Mouse (Mus musculus) midbrain, embryonic 11.5 days (tissue): ENCODE data around the gene Sympk. TPM values are rescaled to one million over a fixed set of nuclear protein-coding genes. Genes with fewer than 3 reads are reported as not detected.
"Not testable (repeated sequence)": the region's sequence is repeated elsewhere in the genome, so short reads cannot be mapped to it uniquely, and the experiment has no call there.

Experiments used
- ATAC-seq: fragments of 200-750 bp; cut with Nextera tagmentation; 2 replicates; pipeline ENCODE4 v1.8.0; 2017; ENCODE audit warnings: moderate TSS enrichment, moderate library complexity; ENCODE audit not compliant: low FRiP score
- DNase-seq: peaks from one replicate; pipeline ENCODE4 v3.0.0; 2015; ENCODE audit warnings: low spot score; ENCODE audit errors: missing footprints
- H3K27ac ChIP-seq: fragments of 300-500 bp; sonication (generic); 2 replicates; pipeline ENCODE4 v1.5.1; 2014; ENCODE audit warnings: low read depth, low read length
- H3K27me3 ChIP-seq: fragments of 300-500 bp; sonication (generic); 2 replicates; pipeline ENCODE4 v1.6.1; 2014; ENCODE audit warnings: mild to moderate bottlenecking, low read length, moderate library complexity, mixed read lengths; ENCODE audit not compliant: control insufficient read depth, insufficient read depth
- H3K36me3 ChIP-seq: fragments of 300-500 bp; sonication (generic); 2 replicates; pipeline ENCODE4 v1.6.1; 2014; ENCODE audit warnings: mild to moderate bottlenecking, low read length, moderate library complexity, mixed read lengths; ENCODE audit not compliant: control insufficient read depth, insufficient read depth
- H3K4me1 ChIP-seq: fragments of 300-500 bp; sonication (generic); 2 replicates; pipeline ENCODE4 v1.6.1; 2014; ENCODE audit warnings: low read length; ENCODE audit not compliant: control insufficient read depth, insufficient read depth
- H3K4me2 ChIP-seq: fragments of 300-500 bp; sonication (generic); 2 replicates; pipeline ENCODE4 v1.6.1; 2014; ENCODE audit warnings: mild to moderate bottlenecking, moderate library complexity
- H3K4me3 ChIP-seq: fragments of 300-500 bp; sonication (generic); 2 replicates; pipeline ENCODE4 v1.5.1; 2014; ENCODE audit warnings: low read depth, low read length
- H3K9ac ChIP-seq: fragments of 300-500 bp; sonication (generic); 2 replicates; pipeline ENCODE4 v1.6.1; 2014; ENCODE audit warnings: low read length
- H3K9me3 ChIP-seq: fragments of 300-500 bp; sonication (generic); 2 replicates; pipeline ENCODE4 v1.6.1; 2016; ENCODE audit warnings: low read length; ENCODE audit not compliant: control insufficient read depth
- WGBS: fragments of 180-500 bp; shearing (Covaris S2); extraction: QIAGEN DNeasy Blood & Tissue Kit; methylation state at CpG from one replicate; pipeline ENCODE4 v1.1.7; 2014; 5-methylcytosine and 5-hydroxymethylcytosine counted together
- polyA plus RNA-seq: library from polyadenylated mRNA; unstranded; fragments of >200 nt; fragmentation: Nextera tagmentation; extraction: Ambion mirVana; gene quantifications from 2 replicates; pipeline ENCODE4 v1.2.1, GENCODE M21; 2014

Sympk gene
- polyA plus RNA-seq, 1 experiment from 2014 or later = 33.3 TPM

- H3K4me2 ChIP-seq, H3K4me3 ChIP-seq, H3K27ac ChIP-seq, ATAC-seq, H3K9me3 ChIP-seq, H3K4me1 ChIP-seq, H3K36me3 ChIP-seq, H3K9ac ChIP-seq, DNase-seq: not testable (repeated sequence)
- H3K27me3 ChIP-seq = peaks cover 11% of the 10 kb centered on the region
- WGBS = 57% methylated on average over 3 of the region's 3 CpGs
These were observed 46.8 kb downstream of the Sympk start for GRCm38 (mm10) chr7:19071024-19071423.

DNA sequence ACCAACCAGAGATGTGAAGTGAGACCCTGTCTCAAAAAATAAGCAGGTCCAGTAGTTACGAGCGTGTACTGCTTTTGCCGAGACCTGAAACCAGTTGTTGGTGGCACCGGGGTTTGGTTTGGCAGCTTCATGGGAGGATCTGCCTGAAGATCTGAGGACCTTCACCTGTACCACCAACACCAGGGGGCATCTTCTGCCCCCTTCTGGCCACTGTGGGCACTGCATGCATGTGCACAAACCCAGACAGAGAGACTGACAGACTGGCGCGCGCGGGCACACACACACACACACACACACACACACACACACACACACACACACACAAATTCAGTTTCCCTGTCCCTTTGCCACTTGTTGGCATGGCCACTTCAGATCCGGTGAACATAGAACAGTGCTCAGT, 49.3 kb downstream of the Sympk start:
- no peaks in the 10 kb centered on the region for H3K27me3 ChIP-seq
- peaks cover 3% of the 10 kb centered on the region; the same call in 1 of the 2 replicates for H3K36me3 ChIP-seq
- DNase-seq = no peak
- ATAC-seq = no peak
- H3K4me2 ChIP-seq = no peak overlapping the region
- H3K4me1 ChIP-seq = peaks cover 13% of the 10 kb centered on the region
- no peak overlapping the region for H3K4me3 ChIP-seq
- WGBS = 81% methylated on average over 9 of the region's 9 CpGs
- no peaks in the 10 kb centered on the region for H3K9me3 ChIP-seq
- no peak overlapping the region for H3K9ac ChIP-seq
- no peak overlapping the region for H3K27ac ChIP-seq

DNA sequence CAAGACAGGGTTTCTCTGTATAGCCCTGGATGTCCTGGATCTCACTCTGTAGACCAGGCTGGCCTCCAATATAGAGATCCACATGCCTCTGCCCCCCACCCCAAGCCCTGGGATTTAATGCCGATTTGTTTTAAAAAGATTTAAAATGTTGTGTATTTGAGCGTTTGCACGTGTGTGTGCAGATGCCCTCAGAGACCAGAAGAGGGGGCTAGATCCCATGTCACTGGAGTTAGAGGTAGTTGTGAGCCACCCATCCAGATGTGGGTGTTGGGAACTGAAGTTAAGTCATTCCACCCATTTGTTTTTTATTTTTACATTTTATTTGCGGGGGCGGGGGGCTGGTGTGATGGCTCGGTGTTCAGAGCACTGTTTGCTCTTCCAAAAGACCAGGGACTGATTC, 50.3 kb downstream of the Sympk start:
- H3K36me3 ChIP-seq = peaks cover 8% of the 10 kb centered on the region; the same call in 1 of the 2 replicates
- no peaks in the 10 kb centered on the region for H3K9me3 ChIP-seq
- H3K27ac ChIP-seq = no peak overlapping the region
- no peak overlapping the region for H3K9ac ChIP-seq
- no peak overlapping the region for H3K4me2 ChIP-seq
- H3K4me1 ChIP-seq = peaks cover 13% of the 10 kb centered on the region
- H3K4me3 ChIP-seq = no peak overlapping the region
- no peaks in the 10 kb centered on the region for H3K27me3 ChIP-seq
- WGBS = 90% methylated on average over 6 of the region's 6 CpGs
- DNase-seq (no peak), ATAC-seq (no peak)

DNA sequence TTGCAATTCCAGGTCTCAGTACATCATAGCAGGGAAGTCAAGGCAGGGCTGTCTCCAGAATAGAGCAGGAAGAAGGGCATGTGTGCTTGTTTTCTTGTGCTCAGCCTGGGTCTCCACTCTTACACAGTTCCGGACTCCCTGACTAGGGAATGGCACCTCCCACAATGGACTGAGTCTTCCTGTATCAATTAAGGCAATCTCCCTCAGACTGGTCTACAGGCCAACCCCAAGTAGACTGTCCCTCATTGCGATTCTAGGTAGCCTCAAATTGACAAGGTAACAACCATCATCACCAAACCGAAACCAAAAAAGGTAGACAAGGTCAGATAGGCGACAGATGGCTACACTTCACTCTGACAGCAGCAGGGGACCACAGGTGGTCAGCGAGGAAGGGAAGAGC, 51.1 kb downstream of the Sympk start:
- 60% methylated on average over 5 of the region's 5 CpGs for WGBS
- peaks cover 13% of the 10 kb centered on the region for H3K4me1 ChIP-seq
- DNase-seq (no peak), ATAC-seq (no peak)
- no peaks in the 10 kb centered on the region for H3K27me3 ChIP-seq
- no peak overlapping the region for H3K9ac ChIP-seq
- H3K4me3 ChIP-seq = peak overlapping the region; percentile 20
- peaks cover 13% of the 10 kb centered on the region for H3K36me3 ChIP-seq
- H3K27ac ChIP-seq = no peak overlapping the region
- H3K9me3 ChIP-seq = no peaks in the 10 kb centered on the region
- peak overlapping the region; percentile 54 for H3K4me2 ChIP-seq

DNA sequence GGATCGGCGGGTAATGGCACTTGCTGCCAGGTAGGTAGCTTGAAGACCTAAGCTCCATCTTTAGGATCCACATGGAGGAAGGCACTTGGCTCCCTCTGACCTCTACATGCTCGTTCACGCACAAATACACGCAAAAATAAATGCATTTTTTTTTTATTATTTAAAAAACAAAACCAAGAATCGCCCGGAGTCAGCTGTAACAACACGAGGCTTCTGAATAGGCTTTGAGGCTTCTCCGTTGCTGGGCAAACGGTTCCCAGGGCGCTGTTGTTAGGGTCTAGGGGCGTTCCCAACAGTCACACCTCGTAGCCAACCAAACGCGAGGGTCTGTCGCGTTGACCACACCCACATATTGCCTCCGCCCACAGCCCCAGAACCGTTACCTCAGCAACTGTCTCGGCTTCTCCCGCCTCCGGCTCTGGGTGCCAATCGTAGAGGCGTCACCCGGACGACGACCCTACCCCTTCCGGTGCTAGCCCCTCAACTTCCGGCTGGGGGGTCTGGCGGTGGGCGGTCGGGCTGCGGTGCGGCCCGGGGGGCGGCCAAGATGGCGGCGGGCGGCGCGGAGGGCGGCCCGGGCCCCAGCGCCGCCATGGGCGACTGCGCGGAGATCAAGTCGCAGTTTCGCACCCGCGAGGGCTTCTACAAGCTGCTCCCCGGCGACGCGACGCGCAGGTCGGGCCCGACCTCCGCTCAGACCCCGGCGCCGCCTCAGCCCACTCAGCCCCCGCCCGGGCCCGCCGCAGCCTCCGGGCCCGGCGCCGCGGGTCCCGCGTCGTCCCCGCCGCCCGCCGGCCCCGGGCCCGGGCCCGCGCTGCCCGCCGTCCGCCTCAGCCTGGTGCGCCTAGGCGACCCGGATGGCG, 51.8 kb downstream of the Sympk start, which contains the start of gene Dmwd:
TSS of gene Dmwd (plus strand) at position 505 of the 863 bp plus-strand sequence.
- no peaks in the 10 kb centered on the region for H3K27me3 ChIP-seq
- peak; percentile 99 for ATAC-seq
- peak within 1 kb of the TSS; percentile 32; the same call in 1 of the 2 replicates for H3K27ac ChIP-seq
- peak; percentile 100 for DNase-seq
- peak within 1 kb of the TSS; percentile 96 for H3K9ac ChIP-seq
- 1% methylated on average over 75 of the region's 91 CpGs for WGBS
- H3K4me1 ChIP-seq = peaks cover 13% of the 10 kb centered on the region
- H3K36me3 ChIP-seq = peaks cover 20% of the 10 kb centered on the region
- H3K9me3 ChIP-seq = no peaks in the 10 kb centered on the region
- peak within 1 kb of the TSS; percentile 62 for H3K4me2 ChIP-seq
- peak within 1 kb of the TSS; percentile 94 for H3K4me3 ChIP-seq

DNA sequence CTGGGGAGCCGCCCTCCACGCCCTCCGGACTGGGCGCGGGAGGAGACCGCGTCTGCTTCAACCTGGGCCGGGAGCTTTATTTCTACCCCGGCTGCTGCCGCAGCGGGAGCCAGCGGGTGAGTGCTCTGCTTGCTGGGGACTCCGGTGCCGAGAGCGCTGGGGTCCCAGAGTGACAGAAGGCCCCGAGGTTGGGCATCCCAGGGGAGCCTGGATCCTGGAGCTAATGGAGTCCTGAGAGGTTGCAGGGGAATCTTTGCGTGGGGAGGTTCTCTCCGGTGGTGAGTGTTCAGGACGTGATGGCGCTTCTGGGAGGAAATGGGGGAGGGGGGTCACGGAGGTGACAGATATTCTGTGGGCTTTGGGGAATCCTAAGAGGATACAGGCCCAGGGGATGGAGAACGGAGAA, 52.4 kb downstream of the Sympk start:
- H3K9me3 ChIP-seq = no peaks in the 10 kb centered on the region
- DNase-seq (peak; percentile 92), ATAC-seq (no peak)
- H3K27ac ChIP-seq = peak overlapping the region; percentile 32; the same call in 1 of the 2 replicates
- peak overlapping the region; percentile 96 for H3K9ac ChIP-seq
- WGBS = under 1% methylated on average over 22 of the region's 22 CpGs
- peaks cover 13% of the 10 kb centered on the region for H3K4me1 ChIP-seq
- no peaks in the 10 kb centered on the region for H3K27me3 ChIP-seq
- peak overlapping the region; percentile 94 for H3K4me3 ChIP-seq
- H3K36me3 ChIP-seq = peaks cover 26% of the 10 kb centered on the region
- H3K4me2 ChIP-seq = peak overlapping the region; percentile 62

DNA sequence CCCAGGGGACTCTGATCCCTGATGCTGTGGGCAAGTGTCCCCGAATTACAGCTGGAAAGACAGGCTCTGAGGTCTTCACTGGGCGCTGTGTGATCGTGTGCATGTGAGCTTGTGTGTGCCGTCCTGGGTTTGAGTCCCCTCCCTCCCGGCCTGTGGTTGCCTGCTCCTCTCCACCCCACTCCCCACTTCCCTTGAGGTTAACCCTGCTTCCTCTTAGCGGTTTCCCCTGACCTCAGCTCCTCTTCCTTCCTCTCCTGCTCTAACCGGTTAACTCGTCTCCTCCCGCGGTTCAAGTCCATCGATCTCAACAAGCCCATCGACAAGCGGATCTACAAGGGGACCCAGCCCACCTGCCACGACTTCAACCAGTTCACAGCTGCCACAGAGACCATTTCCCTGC, 53.6 kb downstream of the Sympk start:
- ATAC-seq (no peak), DNase-seq (no peak)
- peak overlapping the region; percentile 96 for H3K9ac ChIP-seq
- peaks cover 13% of the 10 kb centered on the region for H3K4me1 ChIP-seq
- peaks cover 33% of the 10 kb centered on the region for H3K36me3 ChIP-seq
- H3K4me3 ChIP-seq = no peak overlapping the region; the same call in 1 of the 2 replicates
- 87% methylated on average over 14 of the region's 14 CpGs for WGBS
- H3K4me2 ChIP-seq = peak overlapping the region; percentile 62
- no peaks in the 10 kb centered on the region for H3K27me3 ChIP-seq
- H3K27ac ChIP-seq = no peak overlapping the region
- no peaks in the 10 kb centered on the region for H3K9me3 ChIP-seq

DNA sequence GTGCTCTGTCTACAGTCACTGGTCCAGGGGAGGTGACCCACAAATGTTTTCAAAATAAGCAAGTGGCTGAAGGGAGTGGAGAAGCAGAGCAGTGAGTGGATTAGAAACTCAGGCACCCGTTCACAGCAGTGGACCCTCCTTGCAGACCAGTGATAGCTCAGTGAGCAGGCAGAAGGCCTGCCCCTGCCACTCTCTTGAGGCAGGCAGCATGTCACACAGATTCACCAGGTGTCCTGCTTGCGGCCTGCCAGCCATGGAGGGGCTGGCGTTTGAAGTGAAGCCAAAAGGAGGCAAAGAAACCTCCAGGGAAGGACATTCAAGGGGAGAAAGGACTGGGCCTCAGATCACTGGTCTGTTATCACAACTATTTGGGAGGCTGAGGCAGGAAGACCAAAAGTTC, 54.6 kb downstream of the Sympk start:
- Histone ChIP-seq H3K36me3 (peaks cover 33% of the 10 kb centered on the region), H3K9ac (no peak overlapping the region), H3K9me3 (no peaks in the 10 kb centered on the region), H3K4me1 (peaks cover 13% of the 10 kb centered on the region), H3K27me3 (no peaks in the 10 kb centered on the region), H3K4me3 (no peak overlapping the region), H3K4me2 (no peak overlapping the region), H3K27ac (no peak overlapping the region)
- DNase-seq = no peak
- no peak for ATAC-seq
- 93% methylated on average over 3 of the region's 3 CpGs for WGBS

DNA sequence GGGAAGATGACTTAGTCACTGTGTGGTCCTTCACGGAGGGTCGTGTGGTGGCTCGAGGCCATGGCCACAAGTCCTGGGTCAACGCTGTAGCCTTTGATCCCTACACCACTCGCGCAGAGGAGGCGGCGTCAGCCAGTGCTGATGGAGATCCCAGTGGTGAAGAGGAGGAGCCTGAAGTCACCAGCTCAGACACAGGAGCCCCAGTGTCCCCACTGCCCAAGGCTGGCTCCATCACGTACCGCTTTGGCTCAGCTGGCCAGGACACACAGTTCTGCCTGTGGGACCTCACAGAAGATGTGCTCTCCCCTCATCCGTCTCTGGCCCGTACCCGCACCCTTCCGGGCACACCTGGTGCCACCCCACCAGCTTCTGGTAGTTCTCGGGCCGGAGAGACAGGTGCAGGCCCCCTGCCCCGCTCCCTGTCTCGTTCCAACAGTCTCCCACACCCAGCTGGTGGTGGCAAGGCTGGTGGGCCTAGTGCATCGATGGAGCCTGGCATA, 56.3 kb downstream of the Sympk start:
- WGBS = 91% methylated on average over 19 of the region's 19 CpGs
- peaks cover 33% of the 10 kb centered on the region for H3K36me3 ChIP-seq
- no peak overlapping the region for H3K4me3 ChIP-seq

More for the DNA sequence above, 56.3 kb downstream of the Sympk start:
- Histone ChIP-seq H3K9ac (no peak overlapping the region), H3K9me3 (no peaks in the 10 kb centered on the region), H3K27ac (no peak overlapping the region), H3K4me1 (peaks cover 17% of the 10 kb centered on the region), H3K4me2 (no peak overlapping the region), H3K27me3 (no peaks in the 10 kb centered on the region)
- no peak for ATAC-seq
- no peak for DNase-seq
